Mouse (Mus musculus): ENCODE data around the gene Uxs1.

DNA sequence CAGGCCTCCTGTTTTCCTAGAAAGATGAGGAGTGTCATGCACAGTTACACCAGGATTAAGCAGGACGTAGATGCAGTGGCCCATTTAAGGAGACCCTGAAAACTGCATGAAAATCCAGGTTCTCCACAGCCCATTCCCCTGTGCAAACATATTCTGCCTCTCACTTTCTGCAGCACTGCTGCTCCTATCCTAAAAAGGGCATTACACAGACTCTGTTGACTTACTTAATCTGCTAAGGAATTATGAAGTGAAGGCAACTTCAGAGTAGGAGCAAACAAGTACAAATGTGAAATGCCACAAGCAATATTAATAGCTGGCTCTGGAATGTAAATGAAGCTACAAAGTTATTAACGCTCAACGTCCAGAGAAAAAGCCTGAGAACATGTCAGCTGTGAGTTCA lies 45.9 kb downstream of the Uxs1 start:
- no peak for TF ChIP-seq CTCF (IDR thresholded peaks at IDR 0.05; ENCODE audit: low read depth, low read length)
- TF ChIP-seq POLR2A (IDR thresholded peaks at IDR 0.05; ENCODE audit: borderline replicate concordance, low read depth, low read length), result no peak
